Mouse (Mus musculus) forebrain, embryonic 14.5 days (tissue): Measurements from ENCODE around the gene 1600014C23Rik. TPM values are rescaled to one million over a fixed set of nuclear protein-coding genes. Genes with fewer than 3 reads are reported as not detected.

Experiments
- ATAC-seq: fragments of 200-750 bp; cut with Nextera tagmentation; 2 replicates; pipeline ENCODE4 v1.8.0; 2017; ENCODE audit warnings: mild to moderate bottlenecking, moderate library complexity
- DNase-seq: peaks from one replicate; pipeline ENCODE4 v3.0.0-alpha.2; 2015; ENCODE audit warnings: low spot score
- H3K27ac ChIP-seq: fragments of 300-500 bp; sonication (generic); 2 replicates; pipeline ENCODE4 v1.5.1; 2014; ENCODE audit warnings: low read depth, mild to moderate bottlenecking, control low read depth, low read length, moderate library complexity
- H3K27me3 ChIP-seq: fragments of 300-500 bp; sonication (generic); replicated peaks from 2 replicates; pipeline ENCODE4 v1.6.1; 2014; ENCODE audit warnings: low read length, control low read depth, mixed read lengths; ENCODE audit not compliant: control insufficient read depth, insufficient read depth
- H3K36me3 ChIP-seq: fragments of 300-500 bp; sonication (generic); 2 replicates; pipeline ENCODE4 v1.6.1; 2014; ENCODE audit warnings: low read length, control low read depth; ENCODE audit not compliant: control insufficient read depth, insufficient read depth
- H3K4me1 ChIP-seq: fragments of 300-500 bp; sonication (generic); 2 replicates; pipeline ENCODE4 v1.6.1; 2014; ENCODE audit warnings: antibody characterized with exemption, low read length, control low read depth; ENCODE audit not compliant: control insufficient read depth, insufficient read depth
- H3K4me2 ChIP-seq: fragments of 300-500 bp; sonication (generic); 2 replicates; pipeline ENCODE4 v1.6.1; 2014; ENCODE audit warnings: mild to moderate bottlenecking, control low read depth, low read length
- H3K4me3 ChIP-seq: fragments of 300-500 bp; sonication (generic); 2 replicates; pipeline ENCODE4 v1.5.1; 2014; ENCODE audit warnings: low read depth, low read length, control low read depth
- H3K9ac ChIP-seq: fragments of 300-500 bp; sonication (generic); 2 replicates; pipeline ENCODE4 v1.6.1; 2014; ENCODE audit warnings: mild to moderate bottlenecking, low read length, control low read depth, moderate library complexity
- H3K9me3 ChIP-seq: fragments of 300-500 bp; sonication (generic); replicated peaks from 2 replicates; pipeline ENCODE4 v1.6.1; 2016; ENCODE audit warnings: low read length, control low read depth, mixed read lengths; ENCODE audit not compliant: control insufficient read depth
- WGBS: fragments of 180-500 bp; shearing (Covaris S2); extraction: QIAGEN DNeasy Blood & Tissue Kit; methylation state at CpG from one replicate; pipeline ENCODE4 v1.1.7; 2014; 5-methylcytosine and 5-hydroxymethylcytosine counted together
- polyA plus RNA-seq: library from polyadenylated mRNA; unstranded; fragments of >200 nt; fragmentation: Nextera tagmentation; extraction: Ambion mirVana; gene quantifications from 2 replicates; pipeline ENCODE4 v1.2.1, GENCODE M21; 2014

1600014C23Rik gene
- polyA plus RNA-seq, 1 experiment from 2014 or later: 0.38 TPM

DNA sequence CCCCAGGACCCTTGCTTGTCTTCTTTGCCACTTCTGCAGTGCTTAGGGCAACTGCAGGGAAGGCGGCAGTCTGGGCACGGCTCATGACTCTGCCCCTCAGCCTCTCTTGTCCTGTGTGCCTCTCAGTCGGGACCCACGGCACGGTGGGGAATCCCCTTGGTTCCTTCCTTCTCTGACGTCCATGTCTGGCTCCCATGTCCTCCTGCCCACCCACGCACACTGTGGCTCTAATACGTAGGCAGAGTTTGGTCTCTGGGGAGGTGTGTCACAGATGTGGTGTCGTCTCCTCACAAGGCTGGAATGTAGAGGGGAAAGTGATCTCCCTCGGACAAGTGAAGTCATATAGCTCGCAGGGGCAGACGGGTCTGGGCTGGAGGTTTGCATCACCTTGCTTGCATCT, 13.1 kb upstream of the 1600014C23Rik start:
- Histone ChIP-seq H3K9ac (no peak overlapping the region), H3K4me2 (no peak overlapping the region), H3K27ac (no peak overlapping the region), H3K4me3 (no peak overlapping the region), H3K4me1 (no peaks in the 10 kb centered on the region), H3K36me3 (no peaks in the 10 kb centered on the region), H3K9me3 (no peaks in the 10 kb centered on the region), H3K27me3 (no peaks in the 10 kb centered on the region)
- DNase-seq (no peak), ATAC-seq (no peak)
- 78% methylated on average over 12 of the region's 12 CpGs for WGBS

DNA sequence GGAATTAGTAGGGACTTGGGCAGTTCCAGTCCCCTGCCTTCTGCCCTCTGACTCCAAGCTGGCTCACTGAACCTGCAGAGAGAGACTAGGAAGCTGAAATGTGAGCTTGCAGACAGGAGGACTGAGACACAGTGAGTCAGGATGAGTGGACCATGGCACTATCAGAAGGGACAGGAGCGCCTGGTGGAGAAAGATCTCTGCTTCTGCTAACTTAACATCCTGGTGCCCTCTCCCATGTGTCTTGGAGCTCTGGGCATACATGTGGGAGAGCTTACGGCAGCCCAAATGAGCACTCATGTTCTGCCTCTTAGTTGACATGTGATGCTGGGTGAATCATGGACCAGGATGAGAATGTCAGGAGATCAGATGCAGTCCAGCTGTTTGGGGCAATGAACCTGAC, 12.0 kb upstream of the 1600014C23Rik start:
- H3K9me3 ChIP-seq: no peaks in the 10 kb centered on the region
- H3K36me3 ChIP-seq: no peaks in the 10 kb centered on the region
- H3K27me3 ChIP-seq: no peaks in the 10 kb centered on the region
- no peak overlapping the region for H3K4me2 ChIP-seq
- H3K4me3 ChIP-seq: no peak overlapping the region
- ATAC-seq (no peak), DNase-seq (no peak)
- H3K27ac ChIP-seq: no peak overlapping the region
- WGBS: 93% methylated on average over 2 of the region's 2 CpGs
- no peak overlapping the region for H3K9ac ChIP-seq
- no peaks in the 10 kb centered on the region for H3K4me1 ChIP-seq

DNA sequence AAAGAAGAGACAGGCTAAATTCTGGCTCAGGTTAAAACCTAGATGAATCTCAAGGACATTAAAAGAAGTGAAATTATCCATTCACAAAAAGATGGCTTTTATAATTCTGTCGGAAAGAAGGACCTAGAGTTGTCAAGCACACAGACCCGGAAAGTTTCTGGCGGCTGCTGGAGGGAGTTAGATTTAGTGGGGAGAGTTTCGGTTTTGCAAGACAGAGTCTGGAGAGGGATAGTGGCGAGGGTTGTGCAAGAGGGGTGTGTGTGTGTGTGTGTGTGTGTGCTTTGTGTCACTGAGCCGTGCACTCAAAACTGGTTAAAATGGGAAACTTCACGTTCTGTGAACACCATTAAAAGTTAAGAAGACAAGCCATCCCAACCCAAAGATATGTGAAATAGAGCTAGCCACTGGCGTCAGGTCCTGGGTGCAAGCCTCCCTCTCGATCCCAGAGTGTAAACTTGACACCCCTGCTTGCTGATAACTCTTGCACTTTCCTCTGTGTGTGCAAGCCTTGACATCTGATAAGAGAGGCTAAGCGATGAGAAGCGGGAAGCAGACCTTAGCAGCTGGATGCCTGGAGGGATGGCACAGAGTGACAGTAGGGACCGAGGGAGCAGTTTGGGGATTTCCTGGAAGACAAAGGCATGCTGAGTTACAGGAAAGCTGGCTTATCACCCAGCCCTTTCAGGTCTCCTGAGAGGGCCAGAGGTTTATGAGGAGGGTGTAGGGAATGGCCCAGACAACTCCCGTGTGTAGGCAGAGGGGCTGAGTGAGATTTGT, 8.9 kb upstream of the 1600014C23Rik start:
- Histone ChIP-seq H3K27me3 (no peaks in the 10 kb centered on the region), H3K4me1 (no peaks in the 10 kb centered on the region), H3K9me3 (no peaks in the 10 kb centered on the region), H3K4me3 (no peak overlapping the region), H3K36me3 (no peaks in the 10 kb centered on the region), H3K9ac (no peak overlapping the region), H3K27ac (no peak overlapping the region), H3K4me2 (no peak overlapping the region)
- no peak for ATAC-seq
- WGBS: 65% methylated on average over 13 of the region's 13 CpGs
- DNase-seq: no peak

DNA sequence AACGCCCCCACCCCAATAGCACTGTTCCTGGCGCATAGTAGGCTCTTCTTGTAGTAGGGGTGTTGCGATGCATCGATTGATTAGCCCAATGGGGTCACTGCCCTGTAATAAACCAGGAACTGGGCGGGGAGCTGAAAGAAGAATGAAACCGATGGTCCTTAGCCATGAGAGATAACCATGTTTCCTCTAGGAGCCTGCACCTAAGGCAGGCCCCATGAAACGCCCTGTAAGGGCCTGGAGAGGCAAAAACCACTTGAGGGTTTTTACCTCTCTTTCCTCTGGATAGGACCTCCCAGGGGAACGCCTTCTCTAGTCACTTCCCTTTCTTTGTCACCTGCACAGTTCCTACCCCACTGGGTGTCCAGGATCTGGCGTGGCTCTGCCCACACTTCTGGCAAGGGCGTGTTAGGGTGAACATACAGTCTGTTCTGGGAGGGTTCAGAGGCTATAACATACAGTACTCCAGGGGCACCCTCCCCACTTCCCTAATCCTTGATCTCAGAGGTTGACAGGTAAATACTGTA, 3.5 kb upstream of the 1600014C23Rik start:
- Histone ChIP-seq H3K27me3 (no peaks in the 10 kb centered on the region), H3K36me3 (no peaks in the 10 kb centered on the region), H3K4me3 (peak overlapping the region; percentile 40), H3K27ac (peak overlapping the region; percentile 79), H3K9me3 (no peaks in the 10 kb centered on the region), H3K9ac (peak overlapping the region; percentile 69), H3K4me1 (peaks cover 35% of the 10 kb centered on the region), H3K4me2 (peak overlapping the region; percentile 55)
- peak; percentile 9 for ATAC-seq
- DNase-seq: no peak
- 8% methylated on average over 10 of the region's 10 CpGs for WGBS

DNA sequence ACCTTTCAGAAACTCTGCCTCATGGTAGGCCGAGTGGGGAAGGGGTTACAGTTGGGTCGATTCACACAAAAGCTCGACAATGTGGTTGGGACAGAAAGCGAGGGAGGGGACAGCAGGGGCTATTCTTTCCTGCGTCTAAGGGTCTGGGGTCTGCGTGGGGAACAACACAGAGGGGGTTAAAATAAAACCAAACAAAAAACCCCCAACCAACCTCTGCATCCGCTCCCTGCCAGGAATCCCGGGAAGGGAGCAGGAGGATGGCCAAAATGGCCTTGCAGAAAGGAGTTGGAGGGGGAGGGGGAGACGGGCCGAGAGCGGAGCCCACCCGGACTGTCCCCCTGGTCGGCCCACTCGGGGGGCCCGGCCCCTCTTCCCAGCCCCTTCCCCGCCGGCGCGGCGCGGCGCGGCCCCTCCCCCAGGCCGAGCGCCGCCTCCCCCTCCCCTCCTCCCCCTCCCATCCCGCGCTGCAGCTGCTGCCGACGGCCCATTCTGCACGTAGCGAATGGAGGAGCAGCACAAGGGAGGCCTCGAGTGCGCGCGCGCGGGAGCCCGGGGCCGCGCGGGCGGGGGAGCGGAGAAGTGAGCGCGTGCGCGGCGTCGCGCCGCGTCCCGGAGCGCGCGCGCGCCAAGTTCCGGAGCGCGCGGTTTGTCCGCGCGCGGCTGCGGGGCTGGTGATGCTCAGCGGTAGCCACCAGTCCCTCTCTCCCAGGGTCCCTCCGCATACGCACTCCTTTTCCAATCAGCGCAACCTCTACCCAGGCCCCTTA, 2.9 kb upstream of the 1600014C23Rik start:
- DNase-seq (peak; percentile 96), ATAC-seq (peak; percentile 69)
- WGBS: under 1% methylated on average over 52 of the region's 72 CpGs
- Histone ChIP-seq H3K27ac (peak overlapping the region; percentile 79), H3K9me3 (no peaks in the 10 kb centered on the region), H3K4me3 (peak overlapping the region; percentile 40), H3K4me1 (peaks cover 35% of the 10 kb centered on the region), H3K4me2 (peak overlapping the region; percentile 55), H3K9ac (peak overlapping the region; percentile 69), H3K27me3 (no peaks in the 10 kb centered on the region), H3K36me3 (no peaks in the 10 kb centered on the region)

DNA sequence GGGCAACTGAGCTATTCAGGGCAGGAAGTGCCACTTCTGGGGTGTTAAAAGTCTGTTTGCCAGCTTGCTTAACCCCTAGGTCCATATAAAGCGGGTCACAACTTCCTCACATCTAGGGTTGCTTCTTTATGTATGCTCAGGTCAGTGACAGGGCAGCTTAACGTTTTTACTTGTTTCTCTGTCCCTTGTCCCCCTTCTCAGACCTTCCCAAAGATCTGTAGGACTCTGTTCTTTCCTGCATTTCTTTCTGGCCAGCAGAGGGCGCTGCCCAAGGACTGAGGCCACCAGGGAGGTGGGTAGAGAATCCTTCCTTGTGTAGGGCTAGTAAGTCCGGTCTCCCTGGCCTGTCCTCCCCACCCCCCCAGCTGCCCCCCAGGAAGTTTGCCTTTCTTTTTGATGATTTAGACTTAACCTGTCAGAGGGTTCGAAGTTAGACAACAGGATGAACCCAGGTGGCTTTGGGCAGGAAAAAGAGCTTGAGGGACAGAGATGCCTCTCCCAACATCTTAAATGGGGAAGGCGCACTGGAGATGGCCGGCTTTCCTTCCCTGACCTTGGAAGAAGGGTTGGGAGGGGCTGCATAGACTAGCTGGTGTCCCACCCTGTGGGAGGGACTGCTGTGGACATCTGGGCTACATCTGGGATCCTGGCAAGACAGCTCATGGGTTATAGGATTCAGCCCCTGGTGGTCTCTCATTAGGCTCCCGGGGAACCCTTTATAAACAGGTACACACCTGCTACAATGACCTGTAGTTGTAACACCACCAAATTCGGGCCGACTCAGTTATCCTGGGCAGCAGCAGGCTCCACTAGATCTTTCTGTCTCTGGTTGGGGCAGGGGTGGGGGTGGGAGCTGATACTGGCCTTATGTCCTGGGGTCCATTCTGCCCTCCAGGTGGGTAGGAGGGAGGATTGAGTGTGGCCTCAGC, 2.0 kb upstream of the 1600014C23Rik start:
- ATAC-seq (peak; percentile 33), DNase-seq (peak; percentile 91)
- peaks cover 35% of the 10 kb centered on the region for H3K4me1 ChIP-seq
- peak overlapping the region; percentile 79 for H3K27ac ChIP-seq
- 9% methylated on average over 10 of the region's 10 CpGs for WGBS
- H3K9ac ChIP-seq: peak overlapping the region; percentile 69
- peak overlapping the region; percentile 55 for H3K4me2 ChIP-seq
- no peaks in the 10 kb centered on the region for H3K36me3 ChIP-seq
- H3K9me3 ChIP-seq: no peaks in the 10 kb centered on the region
- H3K27me3 ChIP-seq: no peaks in the 10 kb centered on the region
- peak overlapping the region; percentile 40 for H3K4me3 ChIP-seq

DNA sequence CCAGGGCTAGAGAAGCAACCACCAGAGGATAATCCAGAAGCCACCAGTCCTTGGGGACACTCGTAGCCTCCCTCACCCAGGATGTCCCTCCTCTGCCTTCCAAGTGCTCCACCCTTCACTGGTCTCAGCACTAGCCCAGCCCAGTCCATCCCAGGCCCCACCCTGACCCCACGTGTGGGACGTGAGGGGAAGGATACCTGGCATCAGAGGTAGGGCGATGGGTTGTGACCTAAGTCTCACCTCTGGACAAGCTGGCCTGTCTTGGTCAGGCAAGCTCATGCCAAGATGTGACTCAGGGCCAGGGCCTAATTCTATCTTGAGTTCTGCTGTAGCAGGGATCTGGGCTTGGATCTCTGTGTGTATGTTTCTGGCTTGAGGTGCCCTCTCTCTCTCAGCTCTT, 1.2 kb upstream of the 1600014C23Rik start:
- H3K9me3 ChIP-seq: no peaks in the 10 kb centered on the region
- H3K27ac ChIP-seq: peak overlapping the region; percentile 79; the same call in 1 of the 2 replicates
- no peaks in the 10 kb centered on the region for H3K36me3 ChIP-seq
- no peak for DNase-seq
- no peaks in the 10 kb centered on the region for H3K27me3 ChIP-seq
- no peak overlapping the region for H3K4me3 ChIP-seq
- WGBS: 53% methylated on average over 4 of the region's 4 CpGs
- ATAC-seq: no peak
- H3K9ac ChIP-seq: peak overlapping the region; percentile 18; the same call in 1 of the 2 replicates
- no peak overlapping the region for H3K4me2 ChIP-seq
- H3K4me1 ChIP-seq: peaks cover 35% of the 10 kb centered on the region

DNA sequence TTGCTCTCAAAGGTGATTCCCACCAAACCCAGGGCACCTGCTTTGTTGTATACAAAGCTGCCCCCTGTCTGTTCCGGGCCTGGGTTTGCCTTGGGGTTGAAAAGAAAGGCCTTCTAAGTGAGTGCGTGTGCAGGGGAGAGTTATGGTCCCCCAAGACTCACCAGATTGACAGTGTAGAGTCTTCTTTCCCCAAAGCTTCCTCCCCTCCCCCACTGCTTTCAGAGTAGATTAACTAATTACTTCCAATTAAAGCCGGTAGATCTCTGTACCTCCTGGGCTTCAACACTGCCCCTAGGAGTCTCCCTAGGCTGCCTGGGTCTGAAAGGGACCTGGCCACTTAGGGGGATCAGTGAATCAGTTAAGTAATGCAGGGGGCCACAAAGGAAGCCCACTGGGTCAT, 689 bp upstream of the 1600014C23Rik start:
- WGBS: 4% methylated on average over 3 of the region's 3 CpGs
- Histone ChIP-seq H3K9ac (peak overlapping the region; percentile 55), H3K27ac (peak overlapping the region; percentile 45), H3K4me1 (peaks cover 35% of the 10 kb centered on the region), H3K27me3 (no peaks in the 10 kb centered on the region), H3K9me3 (no peaks in the 10 kb centered on the region), H3K4me2 (peak overlapping the region; percentile 78), H3K36me3 (no peaks in the 10 kb centered on the region), H3K4me3 (peak overlapping the region; percentile 30; the same call in 1 of the 2 replicates)
- DNase-seq (peak; percentile 71), ATAC-seq (no peak)
